Mouse (Mus musculus) neutrophil, adult 83 days (primary cell): ENCODE measurements around the gene Mc1r. TPM values are rescaled to one million over a fixed set of nuclear protein-coding genes. Genes with fewer than 3 reads are reported as not detected.

ENCODE experiments used
- total RNA-seq, 2 experiments: library from RNA; stranded (reverse); gene quantifications; one replicate each; pipeline ENCODE4 v1.2.4; 2023

Gene Mc1r
- total RNA-seq, result not detected

DNA sequence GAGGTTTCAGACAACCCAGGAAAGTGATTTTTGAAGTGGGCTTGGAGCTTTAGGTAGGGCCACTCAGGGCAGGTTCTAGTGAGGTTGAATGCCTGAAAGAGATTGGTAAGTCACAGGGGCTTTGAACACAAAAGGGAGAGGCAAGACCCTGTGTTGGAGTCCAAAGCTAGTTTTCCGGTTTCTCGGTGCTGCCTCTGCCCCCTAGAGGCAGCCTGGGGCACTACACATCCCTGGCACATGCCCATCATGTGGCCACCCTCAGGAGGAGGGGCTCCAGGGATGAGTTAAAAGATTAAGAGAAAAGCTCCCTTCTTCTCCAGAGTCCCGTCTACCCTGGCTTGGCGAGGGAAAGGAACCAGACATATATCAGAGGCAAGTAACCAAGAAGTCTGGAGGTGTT is at the start of gene Mc1r:
Gene Mc1r, plus strand, starts transcription at position 322 of the 400 bp plus-strand sequence.

GRCm38 (mm10) chr8:123373403-123374238 is 33.3 kb upstream of the Mc1r start, which contains the start of gene Tcf25:
Gene Tcf25, plus strand, starts transcription at chr8:123373753.

GRCm38 (mm10) chr8:123411246-123411645 is 4.3 kb downstream of the Mc1r start, which contains the start of gene Tubb3:
Gene Tubb3, plus strand, starts transcription at chr8:123411424.

DNA sequence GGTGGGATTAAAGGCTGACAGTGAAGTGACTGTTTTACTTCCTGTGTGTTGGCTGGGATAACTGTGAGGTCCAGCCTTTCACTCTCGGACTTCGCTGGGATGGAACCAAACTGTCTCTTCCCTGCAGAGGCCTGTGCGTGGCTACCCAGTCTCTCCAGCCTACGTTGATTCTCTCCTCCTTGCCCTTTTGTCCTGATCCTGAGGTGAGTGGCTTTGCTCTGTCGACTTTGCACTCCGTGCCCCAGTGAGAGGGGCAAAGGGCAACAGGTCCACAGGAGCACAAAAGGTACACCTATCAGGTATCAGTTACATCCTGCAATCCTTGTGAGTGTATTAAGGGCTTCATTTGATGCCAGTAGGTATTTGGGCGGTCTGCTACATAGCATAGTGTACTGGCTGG is 16.5 kb downstream of the Mc1r start, which contains the start of gene Def8:
Gene Def8, plus strand, starts transcription at position 87 of the 400 bp plus-strand sequence.

Other genes with a start within 250 kb of the Mc1r start
- gene Sult5a1, start 248.8 kb upstream of the Mc1r start, total RNA-seq, result under 1 TPM in 1 of 2 experiments, not detected in 1; 0.37 TPM
- not detected for gene Dpep1, start 220.9 kb upstream of the Mc1r start, total RNA-seq
- 10 to 100 TPM; 52.4 to 81.8 TPM for gene Chmp1a, start 194.3 kb upstream of the Mc1r start, total RNA-seq
- gene Spata33, start 194.3 kb upstream of the Mc1r start, total RNA-seq, result not detected
- 10 to 100 TPM; 27.1 TPM for gene Cdk10, start 182.3 kb upstream of the Mc1r start, total RNA-seq
- gene Spata2l, start 170.9 kb upstream of the Mc1r start, total RNA-seq, result 1 to 10 TPM; 4.2 to 4.7 TPM
- gene Zfp276, start 152.9 kb upstream of the Mc1r start, total RNA-seq, result 10 to 100 TPM; 36.9 to 43.0 TPM
- 10 to 100 TPM; 38.2 to 42.2 TPM for gene Vps9d1, start 152.8 kb upstream of the Mc1r start, total RNA-seq
- gene Fanca, start 88.5 kb upstream of the Mc1r start, total RNA-seq, result 10 to 100 TPM; 46.4 to 55.6 TPM
- gene Spire2, start 74.4 kb upstream of the Mc1r start, total RNA-seq, result under 1 TPM; 0.42 to 0.66 TPM
- 100 to 1,000 TPM; 125 to 150 TPM for gene Tcf25, start 33.4 kb upstream of the Mc1r start, total RNA-seq
- gene Tubb3, start 4.3 kb downstream of the Mc1r start, total RNA-seq, result under 1 TPM in 1 of 2 experiments, not detected in 1; 0.55 TPM
- 10 to 100 TPM; 41.2 to 44.3 TPM for gene Def8, start 16.4 kb downstream of the Mc1r start, total RNA-seq
- gene Afg3l1, start 70.8 kb downstream of the Mc1r start, total RNA-seq, result 10 to 100 TPM; 30.9 to 34.3 TPM
- gene Dbndd1, start 108.4 kb downstream of the Mc1r start, total RNA-seq, result not detected
- gene Gas8, start 111.7 kb downstream of the Mc1r start, total RNA-seq, result 1 to 10 TPM; 1.6 to 2.2 TPM
- 10 to 100 TPM; 47.8 to 49.2 TPM for gene Rhou, start 246.8 kb downstream of the Mc1r start, total RNA-seq